Mouse (Mus musculus) hindlimb bud, embryonic 11.5 days (tissue): ENCODE measurements around the gene Atp2b4.
"Not testable (repeated sequence)": the region's sequence is repeated elsewhere in the genome, so short reads cannot be mapped to it uniquely, and the experiment has no call there.

Source experiments
- DNase-seq: peaks from one replicate; pipeline ENCODE4 v3.0.0-alpha.2; 2012; ENCODE audit warnings: low read depth, low spot score; ENCODE audit errors: extremely low spot score

Gene Atp2b4

GRCm38 (mm10) chr1:133751621-133752020, 49.2 kb downstream of the Atp2b4 start:
- no peak for DNase-seq

- no peak for DNase-seq
These were observed 50.9 kb downstream of the Atp2b4 start for GRCm38 (mm10) chr1:133749954-133750353.

- no peak for DNase-seq
These were observed 55.8 kb downstream of the Atp2b4 start for GRCm38 (mm10) chr1:133745078-133745495.

GRCm38 (mm10) chr1:133744609-133745008, 56.2 kb downstream of the Atp2b4 start:
- DNase-seq = no peak

- DNase-seq = no peak
These were observed 58.3 kb downstream of the Atp2b4 start for GRCm38 (mm10) chr1:133742517-133742916.

- no peak for DNase-seq
These were observed 58.9 kb downstream of the Atp2b4 start for GRCm38 (mm10) chr1:133741881-133742434.

- DNase-seq = no peak
These were observed 59.7 kb downstream of the Atp2b4 start for GRCm38 (mm10) chr1:133741171-133741570.

GRCm38 (mm10) chr1:133736664-133737063, 64.2 kb downstream of the Atp2b4 start:
- no peak for DNase-seq

- DNase-seq = no peak
These were observed 64.7 kb downstream of the Atp2b4 start for GRCm38 (mm10) chr1:133735995-133736652.

- no peak for DNase-seq
These were observed 68.0 kb downstream of the Atp2b4 start for GRCm38 (mm10) chr1:133732814-133733213.

GRCm38 (mm10) chr1:133728339-133728738, 72.5 kb downstream of the Atp2b4 start:
- no peak for DNase-seq

- no peak for DNase-seq
These were observed 80.5 kb downstream of the Atp2b4 start for GRCm38 (mm10) chr1:133720342-133720741.

- DNase-seq = no peak
These were observed 82.1 kb downstream of the Atp2b4 start for GRCm38 (mm10) chr1:133718786-133719185.

- DNase-seq = no peak
These were observed 82.5 kb downstream of the Atp2b4 start for GRCm38 (mm10) chr1:133718296-133718695.

- DNase-seq = no peak
These were observed 84.4 kb downstream of the Atp2b4 start for GRCm38 (mm10) chr1:133716464-133716863.

- DNase-seq = no peak
These were observed 85.7 kb downstream of the Atp2b4 start for GRCm38 (mm10) chr1:133715191-133715590.

GRCm38 (mm10) chr1:133713009-133713370, 87.9 kb downstream of the Atp2b4 start:
- DNase-seq = no peak

- no peak for DNase-seq
These were observed 88.4 kb downstream of the Atp2b4 start for GRCm38 (mm10) chr1:133712288-133713008.

GRCm38 (mm10) chr1:133711376-133711775, 89.5 kb downstream of the Atp2b4 start:
- no peak for DNase-seq

- no peak for DNase-seq
These were observed 89.9 kb downstream of the Atp2b4 start for GRCm38 (mm10) chr1:133710895-133711294.

- no peak for DNase-seq
These were observed 91.5 kb downstream of the Atp2b4 start for GRCm38 (mm10) chr1:133709292-133709691.

GRCm38 (mm10) chr1:133701824-133702223, 99.0 kb downstream of the Atp2b4 start:
- DNase-seq = not testable (repeated sequence)
